Mouse (Mus musculus) stomach, embryonic 15.5 days (tissue): ENCODE data around the gene 2010005H15Rik. TPM values are rescaled to one million over a fixed set of nuclear protein-coding genes. Genes with fewer than 3 reads are reported as not detected.
"Not testable (repeated sequence)": the region's sequence is repeated elsewhere in the genome, so short reads cannot be mapped to it uniquely, and the experiment has no call there.

Experiments
- ATAC-seq: fragments of 200-750 bp; cut with Nextera tagmentation; 2 replicates; pipeline ENCODE4 v1.8.0; 2017; ENCODE audit warnings: low read depth, moderate number of reproducible peaks, moderate TSS enrichment; ENCODE audit not compliant: insufficient read depth, low FRiP score
- H3K27ac ChIP-seq: fragments of 300-500 bp; sonication (generic); 2 replicates; pipeline ENCODE4 v1.5.1; 2015; ENCODE audit warnings: mild to moderate bottlenecking, inconsistent platforms
- H3K27me3 ChIP-seq: fragments of 300-500 bp; sonication (generic); replicated peaks from 2 replicates; pipeline ENCODE4 v1.6.1; 2015; ENCODE audit warnings: inconsistent platforms
- H3K36me3 ChIP-seq: fragments of 300-500 bp; sonication (generic); 2 replicates; pipeline ENCODE4 v1.6.1; 2015; ENCODE audit warnings: inconsistent platforms
- H3K4me1 ChIP-seq: fragments of 300-500 bp; sonication (generic); 2 replicates; pipeline ENCODE4 v1.6.1; 2015; ENCODE audit warnings: inconsistent platforms
- H3K4me2 ChIP-seq: fragments of 300-500 bp; sonication (generic); 2 replicates; pipeline ENCODE4 v1.6.1; 2015; ENCODE audit warnings: mild to moderate bottlenecking, inconsistent platforms
- H3K4me3 ChIP-seq: fragments of 300-500 bp; sonication (generic); replicated peaks from 2 replicates; pipeline ENCODE4 v1.5.1; 2015; ENCODE audit warnings: inconsistent platforms
- H3K9ac ChIP-seq: fragments of 300-500 bp; sonication (generic); 2 replicates; pipeline ENCODE4 v1.6.1; 2015; ENCODE audit warnings: inconsistent platforms
- H3K9me3 ChIP-seq: fragments of 300-500 bp; sonication (generic); 2 replicates; pipeline ENCODE4 v1.6.1; 2016; ENCODE audit warnings: inconsistent platforms
- WGBS: fragments of 180-500 bp; shearing (Covaris S2); methylation state at CpG from one replicate; pipeline ENCODE4 v1.1.7; 2015; 5-methylcytosine and 5-hydroxymethylcytosine counted together
- polyA plus RNA-seq: library from polyadenylated mRNA; unstranded; fragments of >200 nt; fragmentation: Nextera tagmentation; extraction: Ambion mirVana; gene quantifications from 2 replicates; pipeline ENCODE4 v1.2.1, GENCODE M21; 2015

The 2010005H15Rik gene
- 4.8 and 11.6 TPM in 2 replicates for polyA plus RNA-seq

- not testable (repeated sequence) for H3K36me3 ChIP-seq, H3K27me3 ChIP-seq, H3K9me3 ChIP-seq, ATAC-seq, H3K4me3 ChIP-seq, H3K4me1 ChIP-seq, H3K9ac ChIP-seq, H3K4me2 ChIP-seq, H3K27ac ChIP-seq
- 89% methylated on average over 7 of the region's 7 CpGs for WGBS
Measured at GRCm38 (mm10) chr16:36221168-36221567, at the start of gene 2010005H15Rik. 2010005H15Rik (plus strand) TSS chr16:36221468.

GRCm38 (mm10) chr16:36176108-36176507 is 45.2 kb upstream of the 2010005H15Rik start:
- Histone ChIP-seq H3K27me3 (no peaks in the 10 kb centered on the region), H3K4me1 (no peaks in the 10 kb centered on the region), H3K9ac (no peak overlapping the region)

GRCm38 (mm10) chr16:36179910-36180309 is 41.4 kb upstream of the 2010005H15Rik start:
- Histone ChIP-seq H3K4me1 (no peaks in the 10 kb centered on the region), H3K27me3 (no peaks in the 10 kb centered on the region), H3K9me3 (no peaks in the 10 kb centered on the region), H3K4me2 (no peak overlapping the region), H3K36me3 (no peaks in the 10 kb centered on the region), H3K4me3 (no peak overlapping the region), H3K27ac (no peak overlapping the region), H3K9ac (no peak overlapping the region)
- ATAC-seq: no peak
- 76% methylated on average over 2 of the region's 2 CpGs for WGBS

More at GRCm38 (mm10) chr16:36176108-36176507, 45.2 kb upstream of the 2010005H15Rik start:
- H3K27ac ChIP-seq: no peak overlapping the region
- H3K9me3 ChIP-seq: no peaks in the 10 kb centered on the region
- H3K36me3 ChIP-seq: no peaks in the 10 kb centered on the region
- no peak overlapping the region for H3K4me2 ChIP-seq
- no peak for ATAC-seq
- no peak overlapping the region for H3K4me3 ChIP-seq

GRCm38 (mm10) chr16:36183912-36184311 is 37.4 kb upstream of the 2010005H15Rik start, which contains the start of gene Gm5483:
Gm5483 (plus strand) TSS chr16:36184212.
- not testable (repeated sequence) for H3K4me1 ChIP-seq, H3K9ac ChIP-seq, H3K36me3 ChIP-seq, H3K4me2 ChIP-seq, H3K4me3 ChIP-seq, ATAC-seq, H3K9me3 ChIP-seq, H3K27me3 ChIP-seq, H3K27ac ChIP-seq
- 79% methylated on average over 4 of the region's 4 CpGs for WGBS

- H3K27me3 ChIP-seq: no peaks in the 10 kb centered on the region
- WGBS: 57% methylated on average over 19 of the region's 19 CpGs
- H3K36me3 ChIP-seq: no peaks in the 10 kb centered on the region
- ATAC-seq: no peak
- H3K9me3 ChIP-seq: no peaks in the 10 kb centered on the region
- H3K4me2 ChIP-seq: no peak overlapping the region
- no peak overlapping the region for H3K4me3 ChIP-seq
- H3K9ac ChIP-seq: no peak overlapping the region
- no peaks in the 10 kb centered on the region for H3K4me1 ChIP-seq
- H3K27ac ChIP-seq: no peak overlapping the region
Measured at GRCm38 (mm10) chr16:36199226-36199625, 22.0 kb upstream of the 2010005H15Rik start.

- H3K27me3 ChIP-seq: no peaks in the 10 kb centered on the region
- no peaks in the 10 kb centered on the region for H3K36me3 ChIP-seq
- no peak overlapping the region for H3K4me3 ChIP-seq
- no peak overlapping the region for H3K9ac ChIP-seq
- ATAC-seq: no peak
- H3K4me1 ChIP-seq: no peaks in the 10 kb centered on the region
- H3K27ac ChIP-seq: no peak overlapping the region
- no peak overlapping the region for H3K4me2 ChIP-seq
- no peaks in the 10 kb centered on the region for H3K9me3 ChIP-seq
- WGBS: 66% methylated on average over 5 of the region's 5 CpGs
Measured at GRCm38 (mm10) chr16:36203846-36204245, 17.4 kb upstream of the 2010005H15Rik start.

GRCm38 (mm10) chr16:36205684-36206083 is 15.6 kb upstream of the 2010005H15Rik start:
- not testable (repeated sequence) for H3K9me3 ChIP-seq, H3K27me3 ChIP-seq, H3K27ac ChIP-seq, ATAC-seq, H3K9ac ChIP-seq, H3K4me1 ChIP-seq, H3K4me2 ChIP-seq, H3K4me3 ChIP-seq, H3K36me3 ChIP-seq
- WGBS: 43% methylated on average over 2 of the region's 2 CpGs

GRCm38 (mm10) chr16:36209967-36210453 is 11.3 kb upstream of the 2010005H15Rik start, which contains the start of gene Gm5416:
Gm5416 (plus strand) TSS chr16:36210403.
- WGBS: 88% methylated on average over 2 of the region's 2 CpGs
- H3K9ac ChIP-seq: no peak within 1 kb of the TSS
- H3K36me3 ChIP-seq: no peaks in the 10 kb centered on the region
- no peaks in the 10 kb centered on the region for H3K9me3 ChIP-seq
- H3K27me3 ChIP-seq: no peaks in the 10 kb centered on the region
- H3K27ac ChIP-seq: no peak within 1 kb of the TSS
- no peaks in the 10 kb centered on the region for H3K4me1 ChIP-seq
- no peak within 1 kb of the TSS for H3K4me2 ChIP-seq
- H3K4me3 ChIP-seq: no peak within 1 kb of the TSS
- ATAC-seq: no peak

GRCm38 (mm10) chr16:36260585-36260984 is 39.3 kb downstream of the 2010005H15Rik start:
- H3K9me3 ChIP-seq, H3K4me2 ChIP-seq, H3K4me3 ChIP-seq, ATAC-seq, H3K36me3 ChIP-seq, H3K9ac ChIP-seq, H3K27me3 ChIP-seq, H3K27ac ChIP-seq, H3K4me1 ChIP-seq: not testable (repeated sequence)

GRCm38 (mm10) chr16:36276796-36277195 is 55.5 kb downstream of the 2010005H15Rik start, which contains the start of gene Stfa1:
Stfa1 (plus strand) TSS chr16:36276951.
- H3K9me3 ChIP-seq, H3K36me3 ChIP-seq, H3K4me1 ChIP-seq, H3K4me3 ChIP-seq, H3K4me2 ChIP-seq, H3K27me3 ChIP-seq, ATAC-seq, H3K27ac ChIP-seq, H3K9ac ChIP-seq: not testable (repeated sequence)
- 83% methylated on average over 4 of the region's 4 CpGs for WGBS

- Histone ChIP-seq H3K36me3 (no peaks in the 10 kb centered on the region), H3K9ac (no peak overlapping the region), H3K27me3 (no peaks in the 10 kb centered on the region), H3K4me3 (no peak overlapping the region), H3K9me3 (no peaks in the 10 kb centered on the region), H3K27ac (no peak overlapping the region), H3K4me1 (no peaks in the 10 kb centered on the region), H3K4me2 (no peak overlapping the region)
- ATAC-seq: no peak
- WGBS: 71% methylated on average over 4 of the region's 4 CpGs
Measured at GRCm38 (mm10) chr16:36289140-36289539, 67.9 kb downstream of the 2010005H15Rik start.
